In genomic region chr13:70093970-70094369, GRCm38 (mm10) we compare ENCODE assay signal across 29 mouse cellular contexts.
DNase-seq lines count a peak whose midpoint lies in the region; ATAC-seq and TF ChIP-seq lines count a peak whose summit lies in the region.
"Had no signal": no experiment of that assay in that cellular context is flagged by ENCODE, and none has a peak within 500 bp of the region (broad histone marks: within the 10 kb centered on the region; RNA-seq: fewer than 3 reads in every experiment).

No protein-coding gene starts in this region.

- peak; percentile 61 for DNase-seq in forebrain, embryonic 14.5 days (ENCODE audit: low spot score)
- DNase-seq in forebrain, embryonic 10.5 days (ENCODE audit: extremely low spot score, low spot score): no peak
- no peak for DNase-seq in hindbrain, embryonic 14.5 days (ENCODE audit: low spot score)
- peak; percentile 37 for DNase-seq in hindbrain, postnatal 0 days (ENCODE audit: low spot score)
- DNase-seq in left cerebral cortex, adult 11 months (ENCODE audit: low spot score): no peak
- DNase-seq in adrenal gland, postnatal 25 days: no peak
- DNase-seq: adrenal gland, adult 8-10 months; cerebellum, adult 11 months; cerebellum, adult 9-10 months; cerebellum, postnatal 36 days; gastrocnemius, postnatal 10 days; heart, adult 18-20 months; heart, postnatal 4 days; kidney, adult 18-20 months; kidney, postnatal 36 days; right cerebral cortex, postnatal 4 days; thymus, adult 18-20 months; thymus, postnatal 25 days had no signal

- H3K4me2 ChIP-seq in forebrain, embryonic 14.5 days (ENCODE audit: low read length): no peak overlapping the region
- H3K4me2 ChIP-seq in hindbrain, embryonic 14.5 days (replicated peaks): no peak overlapping the region
- H3K4me2 ChIP-seq in hindbrain, embryonic 16.5 days (ENCODE audit: low read length): no peak overlapping the region
- no peak overlapping the region for H3K4me2 ChIP-seq in hindbrain, postnatal 0 days (ENCODE audit: low read depth, low read length)
- H3K4me2 ChIP-seq: heart, embryonic 12.5 days; limb, embryonic 13.5 days; liver, embryonic 11.5 days; lung, embryonic 15.5 days; midbrain, embryonic 11.5 days had no signal

- H3K4me3 ChIP-seq in forebrain, embryonic 14.5 days (ENCODE audit: low read depth, low read length): no peak overlapping the region
- H3K4me3 ChIP-seq in forebrain, embryonic 10.5 days: no peak overlapping the region
- H3K4me3 ChIP-seq in hindbrain, embryonic 14.5 days (replicated peaks; ENCODE audit: low read length): no peak overlapping the region
- no peak overlapping the region for H3K4me3 ChIP-seq in hindbrain, embryonic 16.5 days (ENCODE audit: low read length)
- H3K4me3 ChIP-seq in hindbrain, postnatal 0 days (ENCODE audit: low read length): no peak overlapping the region
- H3K4me3 ChIP-seq: heart, embryonic 12.5 days; layer of hippocampus, adult 2 months; limb, embryonic 13.5 days; lung, embryonic 15.5 days had no signal

- H3K9me3 ChIP-seq in forebrain, embryonic 14.5 days (replicated peaks; ENCODE audit: control insufficient read depth, low read length): no peaks in the 10 kb centered on the region
- no peaks in the 10 kb centered on the region for H3K9me3 ChIP-seq in forebrain, embryonic 10.5 days
- H3K9me3 ChIP-seq in hindbrain, embryonic 14.5 days (ENCODE audit: control insufficient read depth, low read length): no peaks in the 10 kb centered on the region
- H3K9me3 ChIP-seq in hindbrain, embryonic 16.5 days (ENCODE audit: control insufficient read depth, low read length): no peaks in the 10 kb centered on the region
- no peaks in the 10 kb centered on the region for H3K9me3 ChIP-seq in hindbrain, postnatal 0 days (ENCODE audit: low read length)
- H3K9me3 ChIP-seq: heart, embryonic 12.5 days; limb, embryonic 13.5 days; lung, embryonic 15.5 days had no signal

- H3K4me1 ChIP-seq in forebrain, embryonic 14.5 days (ENCODE audit: control insufficient read depth, insufficient read depth, low read length): peaks cover 11% of the 10 kb centered on the region
- peaks cover 14% of the 10 kb centered on the region for H3K4me1 ChIP-seq in forebrain, embryonic 10.5 days
- H3K4me1 ChIP-seq in hindbrain, embryonic 14.5 days (replicated peaks; ENCODE audit: control insufficient read depth, insufficient read depth, low read length): peaks cover 7% of the 10 kb centered on the region
- H3K4me1 ChIP-seq in hindbrain, embryonic 16.5 days (ENCODE audit: control insufficient read depth, insufficient read depth, low read depth, low read length): no peaks in the 10 kb centered on the region
- H3K4me1 ChIP-seq in hindbrain, postnatal 0 days (ENCODE audit: insufficient read depth, low read length): no peaks in the 10 kb centered on the region
- H3K4me1 ChIP-seq: heart, embryonic 12.5 days; lung, embryonic 15.5 days had no signal

- WGBS in forebrain, embryonic 14.5 days: 46% methylated on average over 2 of the region's 2 CpGs
- 58% methylated on average over 2 of the region's 2 CpGs for WGBS in forebrain, embryonic 10.5 days
- 53% methylated on average over 2 of the region's 2 CpGs for WGBS in hindbrain, embryonic 14.5 days
- WGBS in hindbrain, embryonic 16.5 days: 29% methylated on average over 2 of the region's 2 CpGs
- 34% methylated on average over 2 of the region's 2 CpGs for WGBS in hindbrain, postnatal 0 days

- no peak for TF ChIP-seq CTCF in hindbrain, postnatal 0 days (IDR thresholded peaks at IDR 0.05; ENCODE audit: low read depth)

- H3K9ac ChIP-seq in forebrain, embryonic 14.5 days (ENCODE audit: low read length): no peak overlapping the region
- H3K9ac ChIP-seq in hindbrain, embryonic 14.5 days: no peak overlapping the region
- no peak overlapping the region for H3K9ac ChIP-seq in hindbrain, embryonic 16.5 days (ENCODE audit: low read depth, low read length)
- no peak overlapping the region for H3K9ac ChIP-seq in hindbrain, postnatal 0 days (replicated peaks; ENCODE audit: low read length)
- H3K9ac ChIP-seq: heart, embryonic 12.5 days; limb, embryonic 13.5 days; lung, embryonic 15.5 days had no signal

- no peaks in the 10 kb centered on the region for H3K36me3 ChIP-seq in forebrain, embryonic 14.5 days (ENCODE audit: control insufficient read depth, insufficient read depth, low read length)
- H3K36me3 ChIP-seq in forebrain, embryonic 10.5 days (replicated peaks): no peaks in the 10 kb centered on the region
- no peaks in the 10 kb centered on the region for H3K36me3 ChIP-seq in hindbrain, embryonic 14.5 days (replicated peaks; ENCODE audit: control insufficient read depth, insufficient read depth)
- H3K36me3 ChIP-seq in hindbrain, embryonic 16.5 days (ENCODE audit: control insufficient read depth, insufficient read depth, low read length): no peaks in the 10 kb centered on the region
- no peaks in the 10 kb centered on the region for H3K36me3 ChIP-seq in hindbrain, postnatal 0 days (ENCODE audit: insufficient read depth, low read length)
- H3K36me3 ChIP-seq: G1E; heart, embryonic 12.5 days; limb, embryonic 13.5 days; lung, embryonic 15.5 days had no signal

- H3K27ac ChIP-seq in forebrain, embryonic 14.5 days (ENCODE audit: low read depth, low read length): peak overlapping the region; percentile 39; the same call in 1 of the 2 replicates
- H3K27ac ChIP-seq in forebrain, embryonic 10.5 days: no peak overlapping the region
- H3K27ac ChIP-seq in hindbrain, embryonic 14.5 days: peak overlapping the region; percentile 38; the same call in 1 of the 2 replicates
- no peak overlapping the region for H3K27ac ChIP-seq in hindbrain, embryonic 16.5 days (ENCODE audit: low read depth, low read length)
- H3K27ac ChIP-seq in hindbrain, postnatal 0 days: no peak overlapping the region
- H3K27ac ChIP-seq: layer of hippocampus, adult 2 months; limb, embryonic 13.5 days; lung, embryonic 15.5 days; stomach, postnatal 0 days had no signal

- ATAC-seq in forebrain, embryonic 14.5 days: no peak; the same call in 1 of the 2 replicates
- ATAC-seq in hindbrain, embryonic 14.5 days (ENCODE audit: low FRiP score): no peak
- ATAC-seq in hindbrain, embryonic 16.5 days: no peak
- ATAC-seq in hindbrain, postnatal 0 days: no peak
- ATAC-seq: inflammation-experienced regulatory T-cells, adult 6 months; midbrain, embryonic 16.5 days had no signal

- H3K27me3 ChIP-seq in forebrain, embryonic 14.5 days (replicated peaks; ENCODE audit: control insufficient read depth, insufficient read depth, low read length): no peaks in the 10 kb centered on the region
- no peaks in the 10 kb centered on the region for H3K27me3 ChIP-seq in forebrain, embryonic 10.5 days (ENCODE audit: poor library complexity, severe bottlenecking)
- no peaks in the 10 kb centered on the region for H3K27me3 ChIP-seq in hindbrain, embryonic 14.5 days (ENCODE audit: control insufficient read depth, insufficient read depth, low read length)
- no peaks in the 10 kb centered on the region for H3K27me3 ChIP-seq in hindbrain, embryonic 16.5 days (replicated peaks; ENCODE audit: control insufficient read depth, insufficient read depth, low read length)
- no peaks in the 10 kb centered on the region for H3K27me3 ChIP-seq in hindbrain, postnatal 0 days (ENCODE audit: insufficient read depth, low read length)
- H3K27me3 ChIP-seq: heart, embryonic 12.5 days; limb, embryonic 13.5 days; lung, embryonic 15.5 days had no signal

Comparison
In these comparisons a context has a peak if more than half of its experiments do, and no peak if none do; other contexts are left out.
1. DNase-seq: peak in forebrain, embryonic 14.5 days (single experiment) and hindbrain, postnatal 0 days (single experiment); none in forebrain, embryonic 10.5 days (single experiment), hindbrain, embryonic 14.5 days (single experiment), left cerebral cortex, adult 11 months (single experiment) and adrenal gland, postnatal 25 days (single experiment).
2. H3K27ac ChIP-seq: peak in forebrain, embryonic 14.5 days (single experiment) and hindbrain, embryonic 14.5 days (single experiment); none in forebrain, embryonic 10.5 days (single experiment), hindbrain, embryonic 16.5 days (single experiment) and hindbrain, postnatal 0 days (single experiment).